Mouse (Mus musculus): Measurements from ENCODE around the gene Gbgt1.

GRCm38 (mm10) chr2:28549157-28549556 lies 52.5 kb downstream of the Gbgt1 start:
- TF ChIP-seq POLR2A (IDR thresholded peaks at IDR 0.05; ENCODE audit: extremely low read depth, insufficient read depth, low read length) (no peak), CTCF (IDR thresholded peaks at IDR 0.05; ENCODE audit: low read depth, low read length) (no peak)

All from liver, adult 2 months (tissue).